In genomic region chr2:38259052-38259451, GRCm38 (mm10) we compare ENCODE assay signal across 16 mouse cellular contexts.
"Had no signal": no experiment of that assay in that cellular context is flagged by ENCODE, and none has a peak within 500 bp of the region (broad histone marks: within the 10 kb centered on the region; RNA-seq: fewer than 3 reads in every experiment).

No protein-coding gene starts in this region.

- H3K27me3 ChIP-seq: neural tube, embryonic 13.5 days; neural tube, embryonic 15.5 days; stomach, embryonic 15.5 days had no signal

- H3K9ac ChIP-seq: neural tube, embryonic 13.5 days; neural tube, embryonic 15.5 days; stomach, embryonic 15.5 days had no signal

- H3K9me3 ChIP-seq: neural tube, embryonic 13.5 days; neural tube, embryonic 15.5 days; stomach, embryonic 15.5 days had no signal

- H3K36me3 ChIP-seq: neural tube, embryonic 13.5 days; neural tube, embryonic 15.5 days; stomach, embryonic 15.5 days had no signal

- H3K4me2 ChIP-seq: neural tube, embryonic 13.5 days; neural tube, embryonic 15.5 days; stomach, embryonic 15.5 days had no signal

- H3K4me3 ChIP-seq: neural tube, embryonic 13.5 days; neural tube, embryonic 15.5 days; stomach, embryonic 15.5 days had no signal

- DNase-seq: retina, postnatal 1 day; right cerebral cortex, adult 18-20 months; right cerebral cortex, postnatal 14 days; right cerebral cortex, postnatal 25 days; right cerebral cortex, postnatal 4 days; spleen, adult 18-20 months; thymus, adult 18-20 months; thymus, adult 2 months; thymus, postnatal 14 days; thymus, postnatal 25 days; thymus, postnatal 36 days; thymus, postnatal 4 days had no signal

- H3K27ac ChIP-seq: neural tube, embryonic 13.5 days; neural tube, embryonic 15.5 days; stomach, embryonic 15.5 days; stomach, postnatal 0 days had no signal

- H3K4me1 ChIP-seq: neural tube, embryonic 13.5 days; neural tube, embryonic 15.5 days; stomach, embryonic 15.5 days had no signal
